Mouse (Mus musculus): ENCODE measurements around the gene Gm10803.

- TF ChIP-seq POLR2A (IDR thresholded peaks at IDR 0.05; ENCODE audit: control insufficient read depth, extremely low read depth, insufficient read depth, low read length, poor library complexity) (no peak), CTCF (IDR thresholded peaks at IDR 0.05; ENCODE audit: borderline replicate concordance, control insufficient read depth, extremely low read depth, insufficient read depth, low read length, poor library complexity) (no peak)
Observed at GRCm38 (mm10) chr2:93572565-93572964, 12.2 kb downstream of the Gm10803 start.

Measured in thymus, adult 2 months (tissue).